ENCODE assay signal across 16 mouse cellular contexts in the genomic region with DNA sequence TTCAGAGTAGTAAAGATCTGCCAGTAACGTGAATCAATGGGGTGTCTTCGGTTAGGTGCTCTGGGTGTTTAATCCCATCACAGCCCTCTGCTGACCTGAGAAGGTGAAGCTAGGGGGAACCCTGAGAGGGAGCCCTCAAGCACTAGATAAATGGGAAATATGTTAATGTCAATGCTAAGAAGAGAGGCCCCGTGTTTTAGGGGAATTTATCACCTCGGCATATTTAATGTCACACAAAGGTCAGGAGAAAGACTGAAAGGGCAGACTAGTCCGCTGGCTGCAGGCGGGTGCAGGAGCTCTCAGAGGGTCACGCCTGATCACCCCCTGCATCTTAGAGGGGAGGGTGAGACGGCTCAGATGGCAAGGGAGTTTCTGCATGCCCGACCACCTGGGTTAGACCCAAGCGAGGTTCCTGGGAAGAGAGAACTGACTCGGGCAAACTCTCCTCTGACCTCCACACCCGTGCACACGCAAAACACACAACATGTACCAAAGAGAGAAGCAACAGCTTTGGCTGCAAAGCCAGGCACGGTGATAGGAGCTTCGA.
"Had no signal": no experiment of that assay in that cellular context is flagged by ENCODE, and none has a peak within 500 bp of the region (broad histone marks: within the 10 kb centered on the region; RNA-seq: fewer than 3 reads in every experiment).

No protein-coding gene starts in this region.

- DNase-seq: kidney, adult 18-20 months; kidney, postnatal 25 days; layer of hippocampus, postnatal 36 days; left cerebral cortex, postnatal 4 days; liver; lung, adult 18-20 months; lung, postnatal 10 days; lung, postnatal 36 days; midbrain, embryonic 14.5 days; thymus, adult 18-20 months; thymus, postnatal 36 days had no signal

- H3K4me1 ChIP-seq: limb, embryonic 13.5 days; liver, embryonic 12.5 days; liver, embryonic 15.5 days had no signal

- H3K9me3 ChIP-seq: limb, embryonic 13.5 days; liver, embryonic 12.5 days; liver, embryonic 15.5 days; lung, embryonic 15.5 days had no signal

- H3K4me3 ChIP-seq: limb, embryonic 13.5 days; liver, embryonic 12.5 days; liver, embryonic 15.5 days; lung, embryonic 15.5 days had no signal

- H3K27ac ChIP-seq: limb, embryonic 13.5 days; liver, embryonic 12.5 days; liver, embryonic 15.5 days; lung, embryonic 15.5 days had no signal

- H3K4me2 ChIP-seq: limb, embryonic 13.5 days; liver, embryonic 12.5 days; liver, embryonic 15.5 days; lung, embryonic 15.5 days; midbrain, embryonic 11.5 days had no signal

- H3K36me3 ChIP-seq: liver, embryonic 12.5 days; liver, embryonic 15.5 days; lung, embryonic 15.5 days had no signal

- ATAC-seq: liver, embryonic 12.5 days had no signal

- H3K9ac ChIP-seq: limb, embryonic 13.5 days; liver, embryonic 12.5 days; liver, embryonic 15.5 days; lung, embryonic 15.5 days had no signal

- H3K27me3 ChIP-seq: limb, embryonic 13.5 days; liver, embryonic 12.5 days; liver, embryonic 15.5 days; lung, embryonic 15.5 days had no signal
